Mouse (Mus musculus) olfactory bulb, adult 2 months (tissue): ENCODE results near the gene Map4k4.

Experiments
- CTCF ChIP-seq: fragments of 200-500 bp; IDR thresholded peaks from 2 replicates; pipeline ENCODE4 v1.5.1; 2012; ENCODE audit warnings: low read depth, mild to moderate bottlenecking, low read length, moderate library complexity; ENCODE audit not compliant: insufficient read depth
- POLR2A ChIP-seq: fragments of 200-500 bp; IDR thresholded peaks from 2 replicates; pipeline ENCODE4 v1.6.1; 2012; ENCODE audit warnings: mild to moderate bottlenecking, low read depth, low read length, moderate library complexity; ENCODE audit not compliant: insufficient read depth

- TF ChIP-seq POLR2A (no peak), CTCF (no peak)
Measured at GRCm38 (mm10) chr1:40061359-40061758, 160.6 kb downstream of the Map4k4 start.
